Mouse (Mus musculus) cerebellum, adult 11-12 months (tissue): ENCODE results near the gene Kcnip3.
A peak's percentile ranks its signal among the peaks of the same experiment; 100 is the strongest.

Source experiments
- DNase-seq: peaks from one replicate; pipeline ENCODE4 v3.0.0; 2022

Gene Kcnip3

DNA sequence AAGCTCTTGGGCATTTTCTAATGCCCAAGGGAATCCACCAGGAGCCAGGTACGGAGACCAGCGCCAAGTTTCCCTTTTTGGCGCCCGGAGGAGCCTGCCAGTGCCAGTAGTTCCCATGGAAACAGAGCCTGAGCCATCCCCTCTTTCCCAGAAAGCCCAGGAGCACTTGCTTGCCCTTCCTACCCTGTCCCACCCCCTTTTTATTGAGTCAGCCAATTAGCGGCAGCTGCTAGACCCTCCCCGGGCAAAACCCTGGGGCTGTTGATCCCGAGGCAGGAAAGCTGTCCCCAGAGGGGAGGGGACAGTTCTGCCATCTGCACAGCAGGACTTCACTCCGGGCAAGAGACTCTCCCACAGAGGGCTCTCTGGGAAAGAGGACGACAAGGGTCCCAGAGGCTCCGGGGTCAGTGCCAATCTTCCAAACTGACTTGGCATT is at the start of gene Kcnip3:
Kcnip3 (minus strand) TSS at position 89 of the 436 bp plus-strand sequence.
- peak; percentile 89 for DNase-seq

- peak; percentile 83 for DNase-seq
These were observed 37.4 kb upstream of the Kcnip3 start for GRCm38 (mm10) chr2:127559070-127559966.

GRCm38 (mm10) chr2:127551078-127551477 is 29.2 kb upstream of the Kcnip3 start:
- peak; percentile 87 for DNase-seq

DNA sequence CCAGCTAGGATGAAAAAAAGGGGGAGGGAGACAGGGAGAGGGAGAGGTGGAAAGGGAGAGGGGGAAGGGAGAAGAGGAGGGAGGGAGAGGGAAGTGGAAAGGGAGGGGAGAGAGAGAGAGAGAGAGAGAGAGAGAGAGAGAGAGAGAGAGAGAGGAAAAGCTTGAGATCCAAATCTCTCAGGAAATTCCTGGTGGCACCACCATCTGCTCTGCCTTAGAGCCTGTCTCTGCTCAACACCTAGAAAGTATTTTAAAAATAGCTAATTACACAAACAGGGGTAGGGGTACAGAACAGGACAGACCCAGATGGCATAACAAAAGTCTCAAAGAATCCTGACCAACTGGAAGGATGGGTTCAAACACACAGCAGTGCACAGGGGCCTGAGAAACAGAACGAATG is 28.6 kb upstream of the Kcnip3 start:
- DNase-seq, result peak; percentile 41

- peak; percentile 4 for DNase-seq
These were observed 27.8 kb upstream of the Kcnip3 start for GRCm38 (mm10) chr2:127549711-127550110.

DNA sequence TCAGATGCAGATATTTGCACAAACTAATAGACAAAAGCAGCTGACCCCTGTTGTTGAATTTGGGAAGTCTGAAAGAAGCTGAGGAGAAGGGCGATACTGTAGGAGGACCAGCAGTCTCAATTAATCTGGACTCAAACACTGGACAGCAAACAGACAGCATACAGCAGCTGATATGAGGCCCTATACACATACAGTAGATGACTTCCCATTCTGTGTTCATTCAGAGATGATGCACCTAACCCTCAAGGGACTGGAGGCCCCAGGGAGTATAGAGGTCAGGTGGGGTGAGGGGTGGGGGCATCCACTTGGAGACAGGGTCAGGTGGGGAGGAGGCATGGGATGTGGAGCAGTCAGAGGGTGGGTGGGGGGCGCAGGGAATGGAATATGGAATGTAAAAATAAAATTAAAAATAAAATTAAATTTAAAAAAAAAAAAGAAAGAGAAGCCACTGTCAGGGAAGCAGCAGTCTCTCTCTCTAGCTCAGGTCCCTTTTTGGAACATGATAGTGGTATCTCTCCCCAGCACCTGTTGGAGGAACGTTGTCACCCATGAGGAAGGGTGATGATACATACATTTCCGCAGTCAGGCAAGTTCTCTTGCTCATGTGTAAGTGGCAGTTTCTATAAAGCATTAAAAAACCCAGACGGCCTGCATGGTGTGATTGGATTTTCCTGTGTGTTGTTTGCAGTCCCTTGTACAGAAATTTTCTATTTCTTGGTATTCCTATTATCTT is 26.6 kb upstream of the Kcnip3 start:
- DNase-seq, result peak; percentile 6

DNA sequence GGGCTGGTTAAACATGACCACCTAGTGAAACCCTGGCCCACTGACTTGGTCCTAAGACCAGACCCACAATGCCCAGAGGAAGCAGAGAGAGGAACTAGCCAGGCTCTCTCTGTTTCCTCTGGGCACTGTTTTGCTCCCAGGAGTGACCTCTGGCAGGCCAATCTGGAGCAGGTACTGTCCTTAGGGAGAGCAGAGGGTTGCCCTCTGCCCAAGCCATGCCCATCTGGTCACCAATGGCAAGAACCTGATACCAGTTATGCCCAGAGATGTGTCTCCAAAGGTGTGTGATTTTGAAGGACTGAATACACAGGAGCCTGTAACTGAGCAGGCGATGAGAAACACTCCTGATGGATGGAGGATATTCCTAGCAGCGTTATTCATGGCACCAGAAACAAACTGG is 19.8 kb upstream of the Kcnip3 start:
- DNase-seq, result peak; percentile 38

- DNase-seq, result peak; percentile 64
These were observed 19.3 kb upstream of the Kcnip3 start, which contains the start of gene Prom2 for GRCm38 (mm10) chr2:127541185-127541584. TSS of gene Prom2 (minus strand) at chr2:127541467.

- DNase-seq, result peak; percentile 57
These were observed 17.6 kb upstream of the Kcnip3 start for GRCm38 (mm10) chr2:127539494-127539893.

- no peak for DNase-seq
These were observed 15.7 kb upstream of the Kcnip3 start for GRCm38 (mm10) chr2:127537548-127537947.

DNA sequence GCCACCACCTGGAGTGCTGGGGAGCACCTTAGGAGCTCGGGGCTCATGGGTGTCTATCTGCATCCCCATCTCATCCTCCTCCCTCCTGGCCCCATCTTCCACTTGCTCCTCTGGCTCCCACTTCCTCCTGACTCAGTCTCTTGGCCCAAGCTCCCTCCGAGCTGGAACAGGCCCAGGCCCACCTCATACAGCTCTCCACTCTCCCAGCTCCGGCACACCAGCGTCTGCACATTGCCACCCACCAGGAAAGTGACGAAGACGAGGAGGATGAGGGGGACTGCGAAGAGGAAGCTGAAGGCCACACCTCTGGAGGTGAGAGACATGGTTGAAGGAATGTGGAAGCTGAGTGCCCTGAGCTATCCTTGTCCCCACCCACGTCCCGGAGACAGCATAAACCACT is 13.5 kb upstream of the Kcnip3 start:
- DNase-seq, result no peak

DNA sequence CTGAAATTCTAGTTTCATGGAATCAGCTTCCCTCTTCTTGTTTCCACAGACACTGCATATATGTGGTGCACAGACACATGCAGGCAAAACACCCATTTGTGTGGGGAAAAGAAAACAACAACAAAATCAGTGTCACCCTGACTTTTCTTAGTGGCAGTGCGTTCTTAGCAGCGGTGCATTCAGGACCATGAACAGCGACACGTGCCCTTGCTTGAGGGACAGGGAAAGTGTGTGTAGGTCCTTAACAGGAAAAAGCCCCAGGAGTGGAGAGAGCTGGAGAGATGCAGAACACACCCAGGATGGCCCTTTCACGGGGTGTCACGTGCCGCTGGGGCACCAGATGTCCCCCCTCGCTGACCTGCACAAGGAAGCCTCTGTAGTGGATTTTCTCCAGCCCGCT is 10.5 kb upstream of the Kcnip3 start:
- no peak for DNase-seq

GRCm38 (mm10) chr2:127531592-127531991 is 9.7 kb upstream of the Kcnip3 start:
- DNase-seq, result no peak

DNA sequence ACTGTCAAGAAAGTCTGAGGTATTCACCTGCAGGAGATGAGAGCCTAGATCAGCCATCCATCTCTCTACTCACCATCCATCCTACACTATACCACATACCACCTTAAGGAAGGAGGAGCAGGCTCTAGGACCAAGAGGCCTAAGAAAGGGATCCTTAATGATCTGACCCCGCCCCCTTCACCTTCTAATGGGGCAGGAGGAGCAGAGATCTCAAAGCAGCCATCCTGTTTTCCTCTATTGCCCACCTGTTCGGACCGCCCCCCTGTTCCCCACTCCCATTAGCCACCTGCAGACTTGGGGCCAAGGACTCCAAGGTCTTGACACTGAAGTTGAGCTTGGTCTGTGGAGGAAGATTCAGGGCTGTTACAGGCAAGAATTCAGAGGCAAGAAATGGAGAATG is 8.5 kb upstream of the Kcnip3 start:
- no peak for DNase-seq

GRCm38 (mm10) chr2:127525004-127525775 is 3.3 kb upstream of the Kcnip3 start:
- DNase-seq, result peak; percentile 88

GRCm38 (mm10) chr2:127523950-127524729 is 2.2 kb upstream of the Kcnip3 start:
- DNase-seq, result peak; percentile 93

DNA sequence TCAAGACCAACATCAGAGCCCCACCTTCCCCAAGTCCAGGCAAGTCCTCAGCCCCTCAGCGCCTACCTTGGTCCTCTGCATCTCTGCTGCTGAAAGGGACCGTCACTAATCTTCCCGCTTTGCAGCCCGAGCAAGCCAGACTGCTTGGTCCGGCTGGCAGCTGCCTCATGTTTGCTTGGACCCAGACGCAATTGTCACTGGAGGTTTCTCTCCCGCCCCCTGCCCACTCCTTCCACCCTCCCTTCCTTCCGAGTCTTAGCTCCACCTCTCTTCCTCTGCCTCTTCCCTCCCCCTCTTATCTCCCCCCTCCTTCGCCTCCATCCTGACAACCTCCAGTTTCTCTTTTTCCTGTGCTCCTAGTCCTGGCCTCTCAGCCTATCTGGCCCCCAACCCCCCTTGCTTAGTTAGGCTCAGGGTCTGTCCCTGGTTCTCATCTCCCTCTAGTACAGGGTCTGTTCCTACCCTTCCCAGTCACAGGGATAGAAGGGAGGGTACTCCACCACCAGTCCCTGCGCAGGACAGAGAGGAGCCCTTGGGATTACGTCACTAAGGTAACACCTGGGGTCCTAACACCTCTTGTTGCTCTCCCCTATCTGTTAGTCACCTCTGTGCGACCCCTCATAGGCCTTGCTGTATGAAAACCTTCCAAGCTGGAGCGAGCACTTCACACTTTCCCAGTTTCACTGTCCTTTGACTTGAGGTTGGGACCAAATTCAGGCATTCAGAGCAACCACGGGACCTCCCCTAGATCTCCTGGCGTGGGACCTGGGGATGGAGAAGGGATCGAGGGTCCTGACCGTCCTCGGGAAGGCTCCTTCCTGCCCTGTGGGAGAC is 505 bp downstream of the Kcnip3 start:
- DNase-seq, result peak; percentile 91

DNA sequence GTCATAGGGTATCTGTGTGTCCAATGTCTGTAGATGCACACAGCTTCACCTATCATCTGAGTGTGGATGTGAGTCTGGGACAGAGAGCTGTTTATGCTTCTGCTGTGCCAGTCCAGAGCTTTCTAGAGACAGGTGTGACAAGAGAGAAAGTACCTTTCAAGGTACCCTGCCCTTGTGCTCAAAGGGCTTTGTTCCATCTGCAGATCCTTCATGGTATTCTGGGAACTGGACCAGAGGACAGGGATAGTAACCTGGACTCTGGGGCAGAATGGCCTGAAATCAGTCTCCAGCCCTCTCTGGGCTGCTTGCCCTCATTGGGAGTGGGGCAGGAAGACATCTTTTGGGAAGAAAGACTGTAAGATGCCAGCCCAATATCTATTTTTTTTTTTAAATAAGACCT is 1.8 kb downstream of the Kcnip3 start:
- DNase-seq, result peak; percentile 69

DNA sequence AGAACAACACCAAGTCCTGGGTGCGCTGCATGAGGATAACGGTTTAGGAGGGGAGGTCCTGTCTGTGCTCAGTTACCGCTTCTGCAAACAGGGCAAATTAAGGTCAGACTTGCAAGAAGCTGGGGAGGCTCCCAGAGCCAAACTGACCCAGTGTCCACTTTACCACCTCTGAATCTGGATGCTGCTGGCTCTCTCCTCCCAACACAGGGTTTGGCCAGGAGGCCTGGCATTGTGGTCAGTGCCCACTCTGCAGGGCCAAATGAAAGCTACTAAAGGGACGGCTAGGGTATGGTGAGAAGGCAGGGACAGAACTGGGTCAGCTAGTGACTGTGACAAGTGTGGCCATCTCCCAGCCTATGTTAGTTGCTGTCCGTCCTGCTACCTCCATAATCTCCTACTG is 2.6 kb downstream of the Kcnip3 start:
- DNase-seq, result peak; percentile 49

DNA sequence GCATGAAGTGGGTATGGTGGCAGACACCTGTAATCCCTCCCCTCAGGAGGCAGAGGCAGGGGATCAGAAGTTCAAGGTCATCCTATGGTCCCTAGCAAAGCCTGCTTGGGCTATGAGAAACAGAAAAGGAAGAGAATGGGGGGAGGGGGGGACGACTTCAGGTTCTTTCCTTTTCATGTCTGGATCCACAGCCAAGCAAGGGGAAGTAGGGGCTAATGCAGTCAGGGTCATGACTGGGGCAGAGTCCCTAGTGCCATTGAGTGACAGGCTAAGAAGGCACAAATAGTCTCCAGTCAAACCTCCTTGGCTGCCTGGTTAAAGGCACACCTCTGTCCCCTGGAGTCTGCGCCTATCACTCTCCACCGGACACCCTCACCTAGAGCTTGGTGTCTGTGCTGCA is 3.1 kb downstream of the Kcnip3 start:
- no peak for DNase-seq

DNA sequence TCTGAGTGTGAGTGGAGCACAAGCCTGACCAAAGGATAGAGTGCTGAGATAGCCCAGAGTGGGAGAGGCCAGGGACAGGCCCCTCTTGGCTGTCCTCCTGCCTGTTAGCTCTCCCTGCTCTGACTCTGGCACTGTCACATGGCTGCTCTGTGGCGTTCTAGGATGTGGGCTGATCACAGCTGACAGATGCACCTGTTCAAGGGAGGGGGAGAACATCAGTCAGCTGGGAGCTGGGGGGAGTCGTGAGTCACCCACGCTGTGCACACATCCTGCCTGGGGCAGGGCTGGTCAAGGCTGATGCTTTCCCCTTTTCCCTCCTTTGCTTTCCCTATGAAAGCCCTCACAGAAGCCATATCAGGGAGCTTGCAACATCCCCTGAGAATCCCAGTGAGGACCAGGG is 3.6 kb downstream of the Kcnip3 start:
- DNase-seq, result peak; percentile 47
